8 mouse cellular contexts compared by ENCODE assay signal in genomic region chr17:43802414-43802813, GRCm38 (mm10). TPM values are rescaled to one million over a fixed set of nuclear protein-coding genes. Genes with fewer than 3 reads are reported as not detected.
DNase-seq lines count a peak whose midpoint lies in the region; ATAC-seq and TF ChIP-seq lines count a peak whose summit lies in the region.

No protein-coding gene starts in this region.

- no peak for TF ChIP-seq POLR2A in small intestine, adult 2 months (IDR thresholded peaks at IDR 0.05; ENCODE audit: low read depth, low read length)

- no peak overlapping the region for H3K4me3 ChIP-seq in limb, embryonic 11.5 days (ENCODE audit: low read depth, low read length)
- peak overlapping the region; percentile 51; the same call in 1 of the 2 replicates for H3K4me3 ChIP-seq in small intestine, adult 2 months (ENCODE audit: low read depth, low read length)

- H3K27me3 ChIP-seq in limb, embryonic 11.5 days (ENCODE audit: control insufficient read depth, insufficient read depth, low read length) = peaks cover 10% of the 10 kb centered on the region
- H3K27me3 ChIP-seq in small intestine, adult 2 months (ENCODE audit: control insufficient read depth, insufficient read depth, low read length) = peaks cover 18% of the 10 kb centered on the region

- TF ChIP-seq CTCF in small intestine, adult 2 months (IDR thresholded peaks at IDR 0.05; ENCODE audit: extremely low read depth, insufficient read length, insufficient replicate concordance, low read depth, low read length) = no peak

- H3K9me3 ChIP-seq in limb, embryonic 11.5 days (ENCODE audit: control insufficient read depth, low read length) = no peaks in the 10 kb centered on the region

- intact Hi-C loops in heart, postnatal 14 days (cut with DNase I) = loop anchor here (5.0 kb wide), 1 partner anchor 100 kb away; no protein-coding TSS in a partner anchor

- H3K4me2 ChIP-seq in limb, embryonic 11.5 days (ENCODE audit: low read depth, severe bottlenecking) = peak overlapping the region; percentile 91

- peak; percentile 15 for DNase-seq in kidney, adult 11 months
- no peak for DNase-seq in kidney, postnatal 25 days
- DNase-seq in heart, postnatal 14 days = peak; percentile 35 to 36
- no peak for DNase-seq in limb, embryonic 11.5 days (ENCODE audit: low spot score)
- no peak for DNase-seq in embryo, embryonic 10 days (ENCODE audit: low spot score)
- no peak for DNase-seq in adipocyte (ENCODE audit: low spot score)

- no peak overlapping the region for H3K27ac ChIP-seq in limb, embryonic 11.5 days (replicated peaks; ENCODE audit: low read depth, low read length)
- no peak overlapping the region for H3K27ac ChIP-seq in small intestine, adult 2 months (ENCODE audit: insufficient read depth, low read depth, low read length)

- H3K4me1 ChIP-seq in limb, embryonic 11.5 days (ENCODE audit: control insufficient read depth, insufficient read depth, low read length) = 0 out of 2 replicates have a peak, but pooled peaks cover 3% of the 10 kb centered on the region
- H3K4me1 ChIP-seq in small intestine, adult 2 months (ENCODE audit: control insufficient read depth, insufficient read depth, insufficient read length, low read length) = peaks cover 9% of the 10 kb centered on the region; the same call in 1 of the 2 replicates

- no peaks in the 10 kb centered on the region for H3K36me3 ChIP-seq in limb, embryonic 11.5 days (ENCODE audit: control insufficient read depth, insufficient read depth, low read length)
- no peaks in the 10 kb centered on the region for H3K36me3 ChIP-seq in small intestine, adult 2 months (ENCODE audit: control insufficient read depth, insufficient read depth, low read length)

- 64% methylated on average over 11 of the region's 11 CpGs for WGBS in limb, embryonic 11.5 days
- 28% methylated on average over 11 of the region's 11 CpGs for WGBS in small intestine, adult 2 months

- no peak overlapping the region for H3K9ac ChIP-seq in limb, embryonic 11.5 days (ENCODE audit: low read length)

- no peak for ATAC-seq in limb, embryonic 11.5 days (ENCODE audit: insufficient number of reproducible peaks, low FRiP score, low TSS enrichment, low read depth)
- ATAC-seq in megakaryocyte-erythroid progenitor cell, adult 5-6 weeks (replicated peaks; ENCODE audit: low FRiP score, low TSS enrichment, poor library complexity, severe bottlenecking) = no peak

RNA-seq across cellular contexts. Expression of gene Rcan2, which starts 1.3 kb away (rescaled TPM):
- total RNA-seq in heart, postnatal 14 days (2021) = 100 to 1,000 TPM; 269 TPM
- 1.7 and 2.5 TPM in 2 replicates for polyA plus RNA-seq in limb, embryonic 11.5 days (2014; fragmentation: Nextera tagmentation; extraction: Ambion mirVana)
- 0.67 and 1.3 TPM in 2 replicates for polyA plus RNA-seq in small intestine, adult 2 months (2012; rRNA removed)
- not detected in 2 replicates for total RNA-seq in megakaryocyte-erythroid progenitor cell, adult 5-6 weeks (2014; fragmentation: Nextera tagmentation)
- not detected in 2 replicates for total RNA-seq in megakaryocyte-erythroid progenitor cell, adult 5-6 weeks (2017)

Comparison
In these comparisons a context has a peak if more than half of its experiments do, and no peak if none do; other contexts are left out.
1. DNase-seq: peak in kidney, adult 11 months (single experiment) and heart, postnatal 14 days (2 of 2); none in kidney, postnatal 25 days (0 of 2), limb, embryonic 11.5 days (single experiment), embryo, embryonic 10 days (single experiment) and adipocyte (single experiment).
2. RNA of gene Rcan2, which starts 1.3 kb away (total RNA-seq): 269 TPM in heart, postnatal 14 days; not detected in megakaryocyte-erythroid progenitor cell, adult 5-6 weeks; every median in the first group is over 100 times any median in the second.